Mouse (Mus musculus) forebrain, embryonic 15.5 days (tissue): ENCODE measurements at regions not wholly inside any gene's neighbourhood (a gene's known extent, or its start where the extent isn't known, plus 50 kb on each side); places are given as distances from the start of the nearest gene placed in this dataset.
A peak's percentile ranks its signal among the peaks of the same experiment; 100 is the strongest.

Source experiments
- ATAC-seq: fragments of 200-750 bp; cut with Nextera tagmentation; replicated peaks from 2 replicates; pipeline ENCODE4 v1.8.0; 2017; ENCODE audit warnings: mild to moderate bottlenecking, moderate TSS enrichment, moderate library complexity
- H3K27ac ChIP-seq: fragments of 300-500 bp; sonication (generic); replicated peaks from 2 replicates; pipeline ENCODE4 v1.5.1; 2015; ENCODE audit warnings: mild to moderate bottlenecking, inconsistent platforms
- H3K27me3 ChIP-seq: fragments of 300-500 bp; sonication (generic); 2 replicates; pipeline ENCODE4 v1.6.1; 2015; ENCODE audit warnings: inconsistent platforms
- H3K36me3 ChIP-seq: fragments of 300-500 bp; sonication (generic); 2 replicates; pipeline ENCODE4 v1.6.1; 2015; ENCODE audit warnings: mild to moderate bottlenecking, inconsistent platforms
- H3K4me1 ChIP-seq: fragments of 300-500 bp; sonication (generic); 2 replicates; pipeline ENCODE4 v1.6.1; 2015; ENCODE audit warnings: inconsistent platforms
- H3K4me2 ChIP-seq: fragments of 300-500 bp; sonication (generic); replicated peaks from 2 replicates; pipeline ENCODE4 v1.6.1; 2015; ENCODE audit warnings: mild to moderate bottlenecking, inconsistent platforms
- H3K4me3 ChIP-seq: fragments of 300-500 bp; sonication (generic); 2 replicates; pipeline ENCODE4 v1.5.1; 2015; ENCODE audit warnings: mild to moderate bottlenecking, inconsistent platforms
- H3K9ac ChIP-seq: fragments of 300-500 bp; sonication (generic); replicated peaks from 2 replicates; pipeline ENCODE4 v1.6.1; 2015; ENCODE audit warnings: mild to moderate bottlenecking, inconsistent platforms
- H3K9me3 ChIP-seq: fragments of 300-500 bp; sonication (generic); 2 replicates; pipeline ENCODE4 v1.6.1; 2016; ENCODE audit warnings: inconsistent platforms
- WGBS: fragments of 180-500 bp; shearing (Covaris S2); methylation state at CpG from one replicate; pipeline ENCODE4 v1.1.7; 2015; ENCODE audit warnings: mixed read lengths; 5-methylcytosine and 5-hydroxymethylcytosine counted together

DNA sequence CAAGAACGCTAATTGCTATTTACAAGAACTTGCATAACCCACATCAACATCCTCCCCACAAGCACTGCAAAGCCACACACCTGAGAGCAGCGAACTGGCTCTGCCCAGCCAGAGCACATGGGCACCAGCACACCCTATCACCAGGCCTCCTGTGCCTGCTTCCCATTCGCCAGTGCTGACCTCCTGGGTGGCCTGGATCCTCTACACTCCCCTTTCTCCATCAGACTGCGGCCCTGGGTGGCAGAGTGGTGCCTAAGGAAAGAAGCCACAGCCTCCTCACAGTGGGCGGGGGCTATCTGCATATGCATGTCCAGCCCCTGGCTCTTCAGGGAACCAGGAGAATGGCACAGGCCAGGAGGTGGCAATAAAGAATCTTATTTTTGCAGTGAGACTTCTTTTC is 187.9 kb upstream of the Klf14 start:
- no peak for ATAC-seq
- WGBS: 42% methylated on average over 5 of the region's 5 CpGs
- Histone ChIP-seq H3K27me3 (no peaks in the 10 kb centered on the region), H3K9me3 (no peaks in the 10 kb centered on the region), H3K4me1 (no peaks in the 10 kb centered on the region), H3K4me2 (no peak overlapping the region), H3K27ac (no peak overlapping the region), H3K4me3 (no peak overlapping the region), H3K36me3 (no peaks in the 10 kb centered on the region), H3K9ac (no peak overlapping the region)

DNA sequence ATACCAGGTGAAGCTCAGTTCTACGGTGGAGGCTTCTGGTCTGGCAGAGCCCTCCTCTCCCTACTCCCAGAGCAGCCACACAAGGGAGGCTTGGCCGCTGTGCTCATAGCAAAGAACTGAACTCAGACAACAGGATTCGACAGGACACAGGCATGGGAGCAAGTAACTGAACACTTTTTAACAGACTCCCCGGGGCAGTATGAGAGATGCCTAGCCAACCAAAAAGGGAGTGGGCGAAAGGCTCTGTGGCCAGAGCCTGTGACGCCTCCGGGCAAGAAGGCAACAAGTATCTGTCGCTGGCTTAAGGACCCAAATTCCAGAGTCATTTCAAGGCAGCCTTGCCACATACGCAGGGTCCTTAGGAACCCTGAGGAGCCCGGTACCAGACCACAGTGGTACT is 188.8 kb upstream of the Klf14 start:
- WGBS: 85% methylated on average over 10 of the region's 10 CpGs
- no peak overlapping the region for H3K4me3 ChIP-seq
- H3K4me1 ChIP-seq: no peaks in the 10 kb centered on the region
- no peak overlapping the region for H3K27ac ChIP-seq
- no peaks in the 10 kb centered on the region for H3K9me3 ChIP-seq
- no peaks in the 10 kb centered on the region for H3K27me3 ChIP-seq
- H3K4me2 ChIP-seq: no peak overlapping the region
- ATAC-seq: no peak
- no peaks in the 10 kb centered on the region for H3K36me3 ChIP-seq
- H3K9ac ChIP-seq: no peak overlapping the region

DNA sequence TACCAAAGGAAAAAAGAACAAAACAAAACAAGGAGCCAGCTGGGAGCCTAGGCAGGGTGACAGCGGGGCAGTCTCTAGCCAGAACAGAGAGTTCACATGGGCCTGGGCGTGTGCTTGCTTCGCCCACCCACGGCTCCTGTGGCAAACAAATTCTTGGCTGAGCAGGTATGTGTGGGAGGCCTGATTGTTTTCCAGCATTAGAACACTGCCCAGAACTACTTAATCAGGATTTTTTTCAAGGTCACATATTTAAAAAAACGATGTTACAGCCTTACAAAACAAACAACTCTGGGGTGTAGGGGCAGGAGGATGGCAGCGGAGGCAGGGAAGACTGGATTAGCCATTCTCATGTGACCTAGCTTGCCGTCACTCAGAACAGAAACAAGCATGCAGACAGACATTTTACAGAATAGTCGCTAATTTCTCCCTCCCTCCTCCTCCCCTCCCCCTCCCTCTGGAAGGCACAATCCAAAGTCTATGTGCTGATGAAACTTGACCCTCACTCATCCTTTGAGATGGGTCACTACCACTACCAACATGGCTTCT is 189.5 kb upstream of the Klf14 start:
- Histone ChIP-seq H3K9ac (no peak overlapping the region), H3K27ac (no peak overlapping the region), H3K27me3 (no peaks in the 10 kb centered on the region), H3K36me3 (no peaks in the 10 kb centered on the region), H3K4me2 (no peak overlapping the region), H3K4me3 (no peak overlapping the region), H3K9me3 (no peaks in the 10 kb centered on the region), H3K4me1 (no peaks in the 10 kb centered on the region)
- no peak for ATAC-seq
- 65% methylated on average over 8 of the region's 8 CpGs for WGBS

DNA sequence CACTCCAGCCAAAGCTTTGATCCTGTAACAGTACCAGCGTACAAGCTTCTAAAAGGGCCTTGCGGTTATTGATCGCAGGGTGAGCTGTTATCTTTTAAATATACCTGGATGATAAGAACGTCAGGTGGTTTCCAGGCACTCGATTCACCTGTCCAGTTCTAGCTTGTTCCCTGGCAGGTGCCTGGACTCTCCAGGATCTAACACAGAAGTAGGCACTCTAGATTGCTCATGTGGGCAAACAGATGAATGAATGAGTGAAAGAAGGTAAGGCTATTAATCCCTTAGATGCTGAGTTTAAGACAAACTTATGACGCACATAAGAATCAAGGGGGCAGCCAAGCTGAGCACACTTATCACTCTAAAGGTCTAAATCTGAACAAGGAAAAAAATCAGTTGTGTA is 190.3 kb upstream of the Klf14 start:
- H3K9me3 ChIP-seq: no peaks in the 10 kb centered on the region
- no peak overlapping the region for H3K27ac ChIP-seq
- no peak for ATAC-seq
- H3K9ac ChIP-seq: no peak overlapping the region
- H3K4me1 ChIP-seq: no peaks in the 10 kb centered on the region
- no peak overlapping the region for H3K4me2 ChIP-seq
- no peaks in the 10 kb centered on the region for H3K27me3 ChIP-seq
- no peaks in the 10 kb centered on the region for H3K36me3 ChIP-seq
- 93% methylated on average over 6 of the region's 6 CpGs for WGBS
- no peak overlapping the region for H3K4me3 ChIP-seq

DNA sequence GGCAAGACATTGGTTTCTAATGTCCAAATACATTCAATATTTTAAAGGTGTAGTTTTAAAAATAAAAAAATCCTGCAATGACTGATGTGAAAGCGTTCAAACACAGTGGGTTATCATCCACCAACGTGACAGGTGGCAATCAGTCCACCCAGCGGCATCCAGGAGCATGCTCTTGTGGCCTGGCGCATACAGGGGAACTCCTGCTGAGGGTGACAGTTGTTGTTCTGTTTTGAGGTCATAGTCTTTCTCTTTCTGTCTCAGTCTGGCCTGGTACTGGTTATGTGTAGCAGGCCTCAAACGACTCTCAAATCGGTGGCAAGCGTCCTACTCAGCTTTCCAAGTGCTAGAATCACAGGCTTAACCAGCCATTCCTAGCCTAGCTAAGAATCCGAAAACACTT is 191.5 kb upstream of the Klf14 start:
- Histone ChIP-seq H3K4me3 (no peak overlapping the region), H3K9ac (no peak overlapping the region), H3K9me3 (no peaks in the 10 kb centered on the region), H3K27ac (no peak overlapping the region), H3K4me1 (peaks cover 5% of the 10 kb centered on the region), H3K4me2 (no peak overlapping the region), H3K27me3 (no peaks in the 10 kb centered on the region), H3K36me3 (no peaks in the 10 kb centered on the region)
- no peak for ATAC-seq
- WGBS: 92% methylated on average over 8 of the region's 8 CpGs

DNA sequence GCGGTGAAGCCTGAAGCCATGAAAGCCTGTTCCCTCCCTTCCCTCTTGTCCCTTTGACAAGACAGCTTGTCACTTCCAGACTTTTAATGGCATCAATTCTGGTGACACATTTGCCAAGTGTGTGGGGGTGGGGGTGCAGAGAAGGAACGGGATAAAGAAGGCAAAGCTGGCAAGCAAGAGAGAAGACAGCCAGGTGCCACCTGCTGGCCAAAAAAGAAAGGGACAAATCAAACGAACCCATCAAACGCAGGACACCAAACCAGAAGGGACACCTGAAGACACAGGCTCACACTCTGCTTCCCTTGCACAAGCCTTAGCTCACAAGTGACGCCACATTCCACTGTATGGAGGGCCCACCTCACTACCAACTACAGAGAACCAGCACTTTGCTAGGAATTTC is 197.0 kb upstream of the Klf14 start:
- 16% methylated on average over 5 of the region's 5 CpGs for WGBS
- peak; percentile 58 for ATAC-seq

DNA sequence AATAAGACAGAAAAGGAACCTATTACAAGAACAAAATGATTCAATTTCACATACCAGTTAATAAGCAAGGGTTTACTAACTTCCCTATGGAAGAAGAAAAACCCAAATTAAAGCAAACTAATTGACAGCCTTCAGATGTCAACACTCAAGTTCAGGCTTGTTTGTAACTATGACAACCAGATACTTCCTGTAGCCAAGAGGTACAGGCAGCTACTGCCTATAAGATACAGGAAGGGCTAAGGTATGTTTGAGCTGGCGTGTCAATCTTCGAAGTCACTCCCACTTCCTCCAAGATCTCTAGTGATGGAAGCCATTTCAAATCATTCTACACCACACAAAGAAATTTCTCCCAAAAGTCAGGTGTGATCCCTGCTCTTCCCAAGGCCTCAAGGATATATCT is 198.1 kb upstream of the Klf14 start:
- Histone ChIP-seq H3K4me3 (no peak overlapping the region), H3K4me2 (no peak overlapping the region), H3K36me3 (no peaks in the 10 kb centered on the region), H3K4me1 (peaks cover 55% of the 10 kb centered on the region), H3K27ac (no peak overlapping the region), H3K27me3 (peaks cover 3% of the 10 kb centered on the region; the same call in 1 of the 2 replicates), H3K9ac (no peak overlapping the region), H3K9me3 (no peaks in the 10 kb centered on the region)
- WGBS: 96% methylated on average over 2 of the region's 2 CpGs
- no peak for ATAC-seq

More for the DNA sequence above, 197.0 kb upstream of the Klf14 start:
- H3K9ac ChIP-seq: no peak overlapping the region
- peaks cover 43% of the 10 kb centered on the region for H3K4me1 ChIP-seq
- H3K4me3 ChIP-seq: no peak overlapping the region
- H3K4me2 ChIP-seq: no peak overlapping the region
- no peaks in the 10 kb centered on the region for H3K9me3 ChIP-seq
- peak overlapping the region; percentile 49; the same call in 1 of the 2 replicates for H3K27ac ChIP-seq
- no peaks in the 10 kb centered on the region for H3K36me3 ChIP-seq
- H3K27me3 ChIP-seq: no peaks in the 10 kb centered on the region

DNA sequence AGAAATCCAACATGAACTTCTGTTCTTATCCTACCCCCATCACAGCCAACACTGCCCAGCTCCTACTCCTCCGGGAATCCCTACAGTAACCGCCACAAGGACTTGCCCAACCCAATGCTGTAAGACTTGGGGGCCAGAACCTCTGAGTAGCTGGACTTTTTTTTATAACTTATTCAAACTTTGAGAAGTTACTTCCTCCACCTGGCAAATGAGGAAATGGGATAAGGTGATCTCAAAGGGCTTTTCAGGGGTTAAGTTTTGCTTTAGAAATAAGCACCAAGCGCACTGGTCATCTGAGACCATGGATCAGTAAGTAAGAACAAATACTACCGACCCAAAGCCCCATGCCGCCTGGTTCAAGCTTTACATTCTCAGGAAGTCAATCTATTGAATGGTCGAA is 198.6 kb upstream of the Klf14 start:
- no peak for ATAC-seq
- 80% methylated on average over 6 of the region's 6 CpGs for WGBS

DNA sequence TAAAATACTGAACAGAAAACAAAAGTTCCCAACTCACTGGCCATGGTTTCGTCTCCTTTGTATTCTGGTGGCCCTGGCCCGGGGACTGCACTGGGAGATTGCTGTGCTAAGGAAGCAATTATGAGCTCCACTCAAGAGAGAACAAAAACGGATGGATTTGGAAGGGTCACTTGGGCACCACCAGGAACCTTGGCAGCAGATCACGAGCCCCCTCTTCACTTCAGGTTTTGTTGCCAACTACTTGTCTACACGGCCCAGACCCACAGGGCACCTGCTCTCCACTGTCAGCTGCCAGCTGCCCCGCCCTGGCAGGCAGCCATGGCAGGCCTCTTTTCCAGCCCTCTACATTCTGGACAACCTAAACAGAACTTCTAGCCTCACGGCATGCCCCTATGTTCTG is 199.8 kb upstream of the Klf14 start:
- no peak overlapping the region for H3K4me2 ChIP-seq
- H3K9me3 ChIP-seq: no peaks in the 10 kb centered on the region
- peaks cover 3% of the 10 kb centered on the region; the same call in 1 of the 2 replicates for H3K27me3 ChIP-seq
- no peak overlapping the region for H3K9ac ChIP-seq
- no peak overlapping the region for H3K4me3 ChIP-seq
- 24% methylated on average over 7 of the region's 7 CpGs for WGBS
- peaks cover 58% of the 10 kb centered on the region for H3K4me1 ChIP-seq
- H3K36me3 ChIP-seq: no peaks in the 10 kb centered on the region
- peak; percentile 66 for ATAC-seq
- peak overlapping the region; percentile 42; the same call in 1 of the 2 replicates for H3K27ac ChIP-seq

More for the DNA sequence above, 198.6 kb upstream of the Klf14 start:
- Histone ChIP-seq H3K9me3 (no peaks in the 10 kb centered on the region), H3K4me2 (no peak overlapping the region), H3K36me3 (no peaks in the 10 kb centered on the region), H3K27me3 (peaks cover 3% of the 10 kb centered on the region; the same call in 1 of the 2 replicates), H3K4me3 (no peak overlapping the region), H3K27ac (no peak overlapping the region), H3K9ac (no peak overlapping the region), H3K4me1 (peaks cover 58% of the 10 kb centered on the region)

DNA sequence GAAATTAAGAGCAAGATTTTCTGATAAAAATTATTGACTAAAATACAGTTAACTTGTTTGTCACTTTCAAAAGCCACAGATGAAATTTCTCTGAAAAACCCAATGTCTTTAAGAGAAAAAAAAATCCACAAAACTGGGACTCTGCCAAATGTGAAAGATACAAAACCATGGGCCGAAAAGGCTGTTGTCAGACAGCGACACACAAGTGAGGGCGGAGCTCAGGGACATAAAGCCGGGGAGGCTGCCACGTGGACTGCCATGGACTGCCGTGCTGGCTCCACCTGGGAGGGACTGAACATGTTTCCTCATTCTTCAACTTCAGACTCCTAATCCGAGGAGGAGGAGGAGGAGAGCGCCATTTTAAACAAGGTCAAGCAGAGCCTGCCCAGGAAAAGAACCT is 200.4 kb upstream of the Klf14 start:
- Histone ChIP-seq H3K4me2 (no peak overlapping the region), H3K4me3 (no peak overlapping the region), H3K36me3 (no peaks in the 10 kb centered on the region), H3K9ac (no peak overlapping the region), H3K9me3 (no peaks in the 10 kb centered on the region), H3K27me3 (peaks cover 3% of the 10 kb centered on the region; the same call in 1 of the 2 replicates), H3K27ac (peak overlapping the region; percentile 62), H3K4me1 (peaks cover 58% of the 10 kb centered on the region)
- WGBS: 28% methylated on average over 8 of the region's 8 CpGs
- ATAC-seq: no peak

DNA sequence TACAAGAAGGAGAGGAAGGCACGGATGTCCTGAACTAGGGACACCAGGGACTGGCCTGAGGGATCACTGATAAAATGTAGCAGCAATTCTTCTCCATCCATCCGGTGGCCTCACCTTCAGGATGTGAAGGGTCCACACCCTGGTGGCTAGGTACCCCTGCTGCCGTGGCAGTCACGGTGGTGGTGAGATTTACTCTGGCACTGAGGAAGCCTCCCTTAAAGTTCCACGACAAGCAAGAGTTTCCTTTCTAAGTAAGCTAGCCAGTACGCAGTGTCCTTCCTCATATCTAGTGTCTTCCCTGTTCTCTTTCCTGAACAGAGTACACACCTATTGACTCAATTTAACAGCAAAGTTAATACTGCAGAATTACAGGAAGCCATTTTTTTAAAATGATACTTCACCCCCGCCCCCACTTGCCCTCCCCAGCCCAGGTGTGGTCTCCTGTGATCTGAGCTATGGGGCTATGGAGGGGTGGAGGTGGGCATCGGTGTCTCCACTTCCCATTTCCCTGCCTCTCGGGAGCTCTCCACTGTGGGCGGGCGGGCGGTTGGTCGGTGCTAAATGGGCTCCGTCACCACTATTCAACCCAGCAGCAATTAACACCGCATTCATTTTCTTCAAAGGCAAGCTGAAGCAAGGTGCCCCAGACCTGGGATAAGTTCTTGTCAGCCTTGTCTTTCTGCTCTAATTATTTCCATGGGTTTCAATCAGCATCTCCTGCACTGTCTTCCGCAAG is 201.2 kb upstream of the Klf14 start:
- Histone ChIP-seq H3K4me3 (no peak overlapping the region), H3K36me3 (no peaks in the 10 kb centered on the region), H3K9me3 (no peaks in the 10 kb centered on the region), H3K4me2 (no peak overlapping the region), H3K27ac (0 out of 2 replicates have a peak overlapping the region, but pooled peaks have one; percentile 62), H3K4me1 (peaks cover 56% of the 10 kb centered on the region), H3K9ac (no peak overlapping the region), H3K27me3 (peaks cover 3% of the 10 kb centered on the region; the same call in 1 of the 2 replicates)
- ATAC-seq: no peak
- WGBS: 47% methylated on average over 16 of the region's 16 CpGs

DNA sequence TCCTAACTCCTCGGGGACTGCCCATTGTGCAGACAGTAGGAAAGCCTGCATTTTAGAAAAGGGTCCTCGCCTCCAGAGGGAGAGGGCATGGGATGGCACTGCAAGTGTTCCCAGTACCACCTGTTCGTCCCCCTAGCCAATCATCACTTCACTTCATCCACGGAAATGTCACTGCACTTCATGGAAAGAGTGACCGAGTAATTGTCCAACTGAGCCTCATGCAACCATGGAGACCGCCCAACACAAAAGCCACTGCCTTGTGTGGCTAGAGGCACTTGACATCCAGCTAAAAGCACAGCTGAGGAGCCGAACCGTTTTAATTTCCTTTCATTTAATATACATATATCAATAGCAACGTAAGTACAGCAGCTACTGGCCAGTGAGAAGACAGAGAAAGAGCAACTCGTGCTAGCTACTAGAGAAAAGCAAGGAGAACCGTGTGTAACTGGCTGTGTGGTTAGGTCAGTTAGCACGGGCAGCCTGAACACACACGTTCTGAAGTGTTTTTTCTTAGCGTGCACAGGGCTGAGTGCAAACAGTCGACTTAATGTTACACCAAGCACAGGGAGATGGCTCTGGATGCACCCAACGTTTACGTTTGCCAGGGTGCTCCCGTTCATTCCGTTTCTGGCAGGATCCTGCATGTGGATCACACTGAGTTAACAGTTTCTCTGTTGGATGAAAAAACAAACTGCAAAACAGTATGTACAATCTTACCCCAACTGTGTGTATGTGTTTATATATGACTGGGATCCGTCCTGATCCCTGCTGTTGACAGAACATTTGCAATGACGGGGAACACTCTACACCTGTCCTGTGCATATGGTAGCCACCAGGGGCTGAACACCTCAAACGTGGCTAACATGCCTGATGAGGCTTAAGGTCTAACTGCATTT is 202.8 kb upstream of the Klf14 start:
- Histone ChIP-seq H3K4me3 (no peak overlapping the region), H3K36me3 (no peaks in the 10 kb centered on the region), H3K27ac (no peak overlapping the region), H3K27me3 (peaks cover 3% of the 10 kb centered on the region; the same call in 1 of the 2 replicates), H3K4me1 (peaks cover 51% of the 10 kb centered on the region), H3K9me3 (no peaks in the 10 kb centered on the region), H3K4me2 (no peak overlapping the region), H3K9ac (no peak overlapping the region)
- peak; percentile 44; the same call in 1 of the 2 replicates for ATAC-seq
- WGBS: 48% methylated on average over 22 of the region's 22 CpGs
